Mouse (Mus musculus) forebrain, embryonic 14.5 days (tissue): ENCODE measurements around the gene Rtn4rl1. TPM values are rescaled to one million over a fixed set of nuclear protein-coding genes. Genes with fewer than 3 reads are reported as not detected.

Experiments used
- ATAC-seq: fragments of 200-750 bp; cut with Nextera tagmentation; 2 replicates; pipeline ENCODE4 v1.8.0; 2017; ENCODE audit warnings: mild to moderate bottlenecking, moderate library complexity
- DNase-seq: peaks from one replicate; pipeline ENCODE4 v3.0.0-alpha.2; 2015; ENCODE audit warnings: low spot score
- H3K27ac ChIP-seq: fragments of 300-500 bp; sonication (generic); 2 replicates; pipeline ENCODE4 v1.5.1; 2014; ENCODE audit warnings: low read depth, mild to moderate bottlenecking, control low read depth, low read length, moderate library complexity
- H3K27me3 ChIP-seq: fragments of 300-500 bp; sonication (generic); replicated peaks from 2 replicates; pipeline ENCODE4 v1.6.1; 2014; ENCODE audit warnings: low read length, control low read depth, mixed read lengths; ENCODE audit not compliant: control insufficient read depth, insufficient read depth
- H3K36me3 ChIP-seq: fragments of 300-500 bp; sonication (generic); 2 replicates; pipeline ENCODE4 v1.6.1; 2014; ENCODE audit warnings: low read length, control low read depth; ENCODE audit not compliant: control insufficient read depth, insufficient read depth
- H3K4me1 ChIP-seq: fragments of 300-500 bp; sonication (generic); 2 replicates; pipeline ENCODE4 v1.6.1; 2014; ENCODE audit warnings: antibody characterized with exemption, low read length, control low read depth; ENCODE audit not compliant: control insufficient read depth, insufficient read depth
- H3K4me2 ChIP-seq: fragments of 300-500 bp; sonication (generic); 2 replicates; pipeline ENCODE4 v1.6.1; 2014; ENCODE audit warnings: mild to moderate bottlenecking, control low read depth, low read length
- H3K4me3 ChIP-seq: fragments of 300-500 bp; sonication (generic); 2 replicates; pipeline ENCODE4 v1.5.1; 2014; ENCODE audit warnings: low read depth, low read length, control low read depth
- H3K9ac ChIP-seq: fragments of 300-500 bp; sonication (generic); 2 replicates; pipeline ENCODE4 v1.6.1; 2014; ENCODE audit warnings: mild to moderate bottlenecking, low read length, control low read depth, moderate library complexity
- H3K9me3 ChIP-seq: fragments of 300-500 bp; sonication (generic); replicated peaks from 2 replicates; pipeline ENCODE4 v1.6.1; 2016; ENCODE audit warnings: low read length, control low read depth, mixed read lengths; ENCODE audit not compliant: control insufficient read depth
- WGBS: fragments of 180-500 bp; shearing (Covaris S2); extraction: QIAGEN DNeasy Blood & Tissue Kit; methylation state at CpG from one replicate; pipeline ENCODE4 v1.1.7; 2014; 5-methylcytosine and 5-hydroxymethylcytosine counted together
- polyA plus RNA-seq: library from polyadenylated mRNA; unstranded; fragments of >200 nt; fragmentation: Nextera tagmentation; extraction: Ambion mirVana; gene quantifications from 2 replicates; pipeline ENCODE4 v1.2.1, GENCODE M21; 2014

Gene Rtn4rl1
- polyA plus RNA-seq, 1 experiment from 2014 or later, result 5.0 TPM

DNA sequence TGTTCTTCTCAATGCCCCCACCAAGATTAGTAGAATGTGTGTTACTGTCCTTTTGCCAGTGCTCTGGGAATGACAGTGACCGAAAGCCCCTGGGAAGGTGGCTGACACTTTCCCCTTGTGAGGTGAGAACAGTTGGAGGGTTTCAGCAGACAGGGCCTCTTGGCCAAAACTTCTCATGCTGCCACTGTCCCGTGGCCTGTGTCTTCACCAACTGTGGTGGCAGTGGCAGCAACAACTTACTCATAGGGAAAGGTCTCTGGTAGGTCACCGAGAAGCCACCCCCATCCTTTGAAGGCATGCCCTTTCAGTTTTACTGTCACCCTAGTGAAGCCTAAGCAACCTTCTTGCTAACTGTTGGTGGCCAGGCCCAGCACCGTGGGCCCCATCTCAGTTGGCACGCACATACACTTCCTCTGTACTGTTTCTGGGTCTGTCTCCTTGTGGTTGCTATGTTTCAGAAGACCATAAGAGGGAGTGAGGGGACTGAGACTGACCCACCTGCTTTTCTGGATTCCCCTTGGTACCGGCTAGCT lies 39.5 kb upstream of the Rtn4rl1 start:
- no peak for ATAC-seq

DNA sequence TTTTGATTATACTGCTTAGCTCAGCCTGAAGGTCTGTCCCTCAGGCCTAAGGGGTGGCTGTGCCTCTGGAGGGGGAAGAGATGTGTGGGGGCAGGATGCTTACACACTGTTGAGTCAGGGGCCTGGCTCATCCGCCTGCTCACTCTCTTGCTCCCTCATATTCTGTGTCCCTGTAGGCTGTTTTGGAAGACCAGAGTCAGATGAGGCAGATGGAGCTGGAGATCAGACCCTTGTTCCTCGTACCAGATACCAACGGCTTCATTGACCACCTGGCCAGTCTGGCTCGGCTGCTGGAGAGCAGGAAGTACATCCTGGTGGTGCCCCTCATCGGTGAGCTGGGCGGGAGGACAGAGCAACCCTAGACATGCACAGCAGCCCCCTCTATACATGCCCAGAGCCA lies 37.6 kb upstream of the Rtn4rl1 start:
- no peak overlapping the region for H3K27ac ChIP-seq
- H3K9me3 ChIP-seq, result no peaks in the 10 kb centered on the region
- no peak overlapping the region for H3K4me2 ChIP-seq
- H3K27me3 ChIP-seq, result no peaks in the 10 kb centered on the region
- no peak overlapping the region for H3K4me3 ChIP-seq
- ATAC-seq (no peak), DNase-seq (no peak)
- peaks cover 40% of the 10 kb centered on the region for H3K36me3 ChIP-seq
- H3K4me1 ChIP-seq, result no peaks in the 10 kb centered on the region
- 95% methylated on average over 6 of the region's 6 CpGs for WGBS
- no peak overlapping the region for H3K9ac ChIP-seq

More for the DNA sequence above, 39.5 kb upstream of the Rtn4rl1 start:
- H3K4me2 ChIP-seq, result no peak overlapping the region
- H3K27ac ChIP-seq, result no peak overlapping the region
- peaks cover 29% of the 10 kb centered on the region for H3K36me3 ChIP-seq
- no peak overlapping the region for H3K9ac ChIP-seq
- no peak overlapping the region for H3K4me3 ChIP-seq
- WGBS, result 78% methylated on average over 6 of the region's 6 CpGs
- no peak for DNase-seq
- H3K4me1 ChIP-seq, result no peaks in the 10 kb centered on the region
- H3K9me3 ChIP-seq, result no peaks in the 10 kb centered on the region
- H3K27me3 ChIP-seq, result no peaks in the 10 kb centered on the region

DNA sequence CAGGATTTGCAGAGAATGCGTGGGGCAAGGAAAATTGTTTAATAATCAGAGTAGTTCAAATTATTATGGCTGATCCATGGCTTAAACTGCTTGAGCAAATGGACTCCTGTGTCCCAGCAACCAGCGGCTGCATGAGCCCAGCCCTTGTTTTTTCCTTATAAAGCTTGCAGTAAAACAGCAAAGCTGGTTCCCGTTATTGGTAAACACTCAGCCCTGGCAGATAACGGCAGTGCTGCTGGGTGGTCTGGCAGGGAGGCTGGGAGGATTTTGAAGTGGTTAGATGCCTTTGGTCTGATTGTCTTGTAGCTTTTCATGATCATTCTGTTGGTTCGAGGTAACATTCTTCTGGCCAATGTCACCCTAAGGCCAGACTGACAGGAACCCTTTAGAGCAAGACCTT lies 37.2 kb upstream of the Rtn4rl1 start:
- Histone ChIP-seq H3K4me2 (no peak overlapping the region), H3K27ac (no peak overlapping the region), H3K4me1 (no peaks in the 10 kb centered on the region), H3K4me3 (no peak overlapping the region), H3K9ac (no peak overlapping the region), H3K27me3 (no peaks in the 10 kb centered on the region), H3K36me3 (peaks cover 43% of the 10 kb centered on the region), H3K9me3 (no peaks in the 10 kb centered on the region)
- WGBS, result 72% methylated on average over 5 of the region's 5 CpGs
- DNase-seq (no peak), ATAC-seq (no peak)

DNA sequence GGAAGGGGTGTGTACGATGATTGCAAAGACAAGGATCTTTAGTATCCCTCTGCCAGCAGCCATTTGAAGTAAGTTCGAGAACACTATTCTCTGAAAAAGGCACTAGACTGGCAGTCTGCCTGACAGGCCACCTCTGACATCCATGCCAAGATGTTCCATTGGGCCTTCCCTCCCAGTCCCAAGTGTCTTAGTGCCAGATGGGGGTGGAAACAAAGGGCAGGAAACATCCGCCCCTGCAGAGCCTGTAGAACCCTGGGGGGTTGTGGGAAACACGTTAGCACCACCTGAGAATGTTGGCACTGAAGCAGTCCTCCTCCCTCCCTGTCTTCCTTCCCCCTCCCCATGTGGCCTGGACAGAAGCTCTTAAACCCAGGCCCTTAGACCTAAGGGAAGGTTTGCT lies 36.5 kb upstream of the Rtn4rl1 start:
- Histone ChIP-seq H3K9ac (no peak overlapping the region), H3K4me3 (no peak overlapping the region), H3K36me3 (peaks cover 47% of the 10 kb centered on the region), H3K27me3 (no peaks in the 10 kb centered on the region), H3K4me2 (no peak overlapping the region), H3K27ac (no peak overlapping the region), H3K9me3 (no peaks in the 10 kb centered on the region), H3K4me1 (no peaks in the 10 kb centered on the region)
- no peak for DNase-seq
- no peak for ATAC-seq
- WGBS, result 57% methylated on average over 4 of the region's 4 CpGs

DNA sequence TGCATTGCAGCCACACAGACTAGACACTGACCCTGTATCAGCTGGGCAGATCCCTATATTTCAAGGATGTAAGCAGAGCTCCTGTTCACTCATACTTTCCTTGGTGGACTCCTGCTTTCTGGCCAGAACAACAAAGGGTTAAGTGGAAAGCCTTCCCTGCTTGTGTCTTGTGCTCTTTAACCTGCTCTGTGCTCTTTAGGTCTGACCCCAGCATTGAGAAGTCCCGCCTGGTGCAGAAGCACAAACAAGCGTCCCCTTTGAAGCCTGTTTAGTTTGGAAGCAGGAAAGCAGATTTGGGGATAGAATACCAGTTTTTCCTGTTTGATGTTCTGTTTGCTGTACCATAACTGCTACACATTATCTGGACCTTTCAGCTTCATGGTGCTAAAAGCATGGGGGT lies 35.7 kb upstream of the Rtn4rl1 start:
- Histone ChIP-seq H3K36me3 (peaks cover 48% of the 10 kb centered on the region), H3K4me3 (no peak overlapping the region), H3K9me3 (no peaks in the 10 kb centered on the region), H3K27me3 (no peaks in the 10 kb centered on the region; the same call in 1 of the 2 replicates), H3K9ac (no peak overlapping the region), H3K4me1 (no peaks in the 10 kb centered on the region), H3K4me2 (no peak overlapping the region), H3K27ac (no peak overlapping the region)
- ATAC-seq, result no peak
- WGBS, result 59% methylated on average over 2 of the region's 2 CpGs
- DNase-seq, result no peak

DNA sequence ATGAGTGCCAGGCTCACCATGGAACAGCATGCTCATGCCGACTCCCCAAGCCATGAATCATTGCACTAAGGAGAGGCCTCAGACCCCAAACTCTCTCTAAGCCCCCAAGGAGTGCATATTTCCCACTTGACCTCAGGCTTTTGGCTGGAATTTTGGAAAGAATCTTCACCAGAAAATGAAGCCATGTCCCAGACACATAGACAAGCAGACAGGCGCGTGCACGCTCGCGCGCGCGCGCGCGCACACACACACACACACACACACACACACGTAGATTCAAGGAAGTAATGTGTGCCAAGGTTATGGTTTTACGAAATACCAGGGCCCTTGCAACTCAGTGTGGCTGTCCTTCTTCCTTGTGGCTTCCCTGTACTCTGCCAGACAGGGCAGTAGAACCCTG lies 35.2 kb upstream of the Rtn4rl1 start:
- H3K4me2 ChIP-seq, result no peak overlapping the region
- no peak overlapping the region for H3K27ac ChIP-seq
- peaks cover 49% of the 10 kb centered on the region for H3K36me3 ChIP-seq
- ATAC-seq (no peak), DNase-seq (no peak)
- no peaks in the 10 kb centered on the region for H3K9me3 ChIP-seq
- no peak overlapping the region for H3K9ac ChIP-seq
- no peak overlapping the region for H3K4me3 ChIP-seq
- H3K4me1 ChIP-seq, result no peaks in the 10 kb centered on the region
- 92% methylated on average over 14 of the region's 14 CpGs for WGBS
- peaks cover 2% of the 10 kb centered on the region; the same call in 1 of the 2 replicates for H3K27me3 ChIP-seq

DNA sequence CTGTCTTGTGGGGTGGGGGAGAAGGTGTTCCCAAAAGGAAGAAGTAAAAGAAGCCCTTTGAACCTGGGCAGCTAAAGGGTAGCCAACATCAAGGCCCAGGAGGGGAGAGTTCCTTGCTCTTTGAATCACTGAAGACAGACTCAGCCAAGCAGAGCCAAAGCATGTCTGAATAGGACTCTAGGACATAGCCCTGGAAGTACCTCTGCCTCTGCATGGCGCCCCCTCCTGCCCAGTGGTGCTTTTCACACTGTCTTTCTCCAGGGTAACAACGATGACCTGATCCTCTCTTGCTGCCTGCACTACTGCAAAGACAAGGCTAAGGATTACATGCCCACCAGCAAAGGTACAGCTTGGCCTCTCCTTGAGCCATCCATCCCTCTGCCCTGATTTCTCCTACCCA lies 34.0 kb upstream of the Rtn4rl1 start:
- ATAC-seq (no peak), DNase-seq (no peak)
- Histone ChIP-seq H3K4me1 (no peaks in the 10 kb centered on the region), H3K36me3 (peaks cover 48% of the 10 kb centered on the region), H3K27ac (no peak overlapping the region), H3K4me2 (no peak overlapping the region), H3K4me3 (no peak overlapping the region), H3K9ac (no peak overlapping the region), H3K27me3 (peaks cover 13% of the 10 kb centered on the region), H3K9me3 (no peaks in the 10 kb centered on the region)
- 65% methylated on average over 2 of the region's 2 CpGs for WGBS

DNA sequence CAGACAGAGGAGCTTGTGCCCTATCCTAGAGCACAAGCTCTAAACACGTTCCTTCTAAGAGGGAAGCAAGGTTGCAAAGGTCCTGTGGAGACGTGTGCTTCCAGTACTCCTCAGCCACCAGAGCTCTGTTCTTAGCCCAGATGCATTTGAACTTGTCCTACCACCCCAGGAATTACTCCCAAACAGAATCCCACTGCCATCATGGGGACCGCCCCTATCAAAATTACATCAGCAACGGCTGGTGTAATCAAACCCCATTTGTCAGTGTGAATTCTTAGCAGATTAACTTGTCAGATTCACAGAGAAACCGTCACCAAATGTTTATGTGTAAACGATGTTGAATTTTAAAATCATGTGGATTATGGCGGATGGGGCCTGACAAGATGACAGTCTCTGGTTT lies 32.6 kb upstream of the Rtn4rl1 start:
- DNase-seq (no peak), ATAC-seq (no peak)
- Histone ChIP-seq H3K4me1 (no peaks in the 10 kb centered on the region), H3K4me3 (no peak overlapping the region), H3K36me3 (peaks cover 47% of the 10 kb centered on the region), H3K27ac (no peak overlapping the region), H3K27me3 (peaks cover 27% of the 10 kb centered on the region), H3K9me3 (no peaks in the 10 kb centered on the region), H3K4me2 (no peak overlapping the region), H3K9ac (no peak overlapping the region)
- WGBS, result 87% methylated on average over 7 of the region's 7 CpGs

DNA sequence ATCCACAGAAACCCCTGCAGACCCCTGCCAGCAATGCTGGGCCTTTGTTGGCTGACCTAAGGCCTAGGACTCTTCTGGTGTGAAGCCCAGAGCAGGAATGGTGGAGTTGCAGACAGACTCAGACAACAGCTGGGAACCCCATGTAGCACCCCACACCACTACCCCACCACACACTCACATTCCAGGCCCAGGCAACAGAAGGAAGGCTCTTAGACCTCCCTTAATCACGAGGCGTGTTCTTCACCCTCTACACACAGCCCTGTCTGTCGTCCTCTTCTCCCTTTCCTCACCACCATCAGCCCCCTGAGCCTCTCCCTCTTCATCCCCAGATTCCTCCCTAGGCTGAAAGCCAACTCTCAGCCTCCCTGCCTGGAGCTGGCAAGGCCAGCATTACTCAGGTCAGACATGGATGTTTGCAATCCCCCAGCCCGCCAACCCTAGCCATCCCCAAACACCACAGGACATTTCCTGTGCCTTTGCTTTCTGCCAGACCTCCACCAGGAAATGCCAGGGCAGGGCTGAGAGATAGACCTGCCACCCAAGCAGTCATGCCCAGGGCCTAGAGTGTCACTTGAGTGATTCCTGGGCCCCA lies 32.1 kb upstream of the Rtn4rl1 start:
- no peak overlapping the region for H3K27ac ChIP-seq
- no peak overlapping the region for H3K9ac ChIP-seq
- H3K9me3 ChIP-seq, result no peaks in the 10 kb centered on the region
- no peak overlapping the region for H3K4me3 ChIP-seq
- no peak overlapping the region for H3K4me2 ChIP-seq
- WGBS, result 74% methylated on average over 4 of the region's 4 CpGs
- H3K4me1 ChIP-seq, result no peaks in the 10 kb centered on the region
- H3K27me3 ChIP-seq, result peaks cover 33% of the 10 kb centered on the region
- no peak for DNase-seq
- ATAC-seq, result no peak
- H3K36me3 ChIP-seq, result peaks cover 44% of the 10 kb centered on the region
